Mouse (Mus musculus) adrenal gland, adult 8-10 months (tissue): ENCODE measurements around the gene Cradd. TPM values are rescaled to one million over a fixed set of nuclear protein-coding genes. Genes with fewer than 3 reads are reported as not detected.

Source experiments
- DNase-seq: peaks from one replicate; pipeline ENCODE4 v3.0.0; 2022
- total RNA-seq, 4 experiments: library from RNA; stranded (reverse); gene quantifications; 2 replicates each; pipeline ENCODE4 v1.2.4; 2022

The Cradd gene
- total RNA-seq, 4 experiments from 2014 or later, result 9.5 to 16.5 (median 13.2) TPM

DNA sequence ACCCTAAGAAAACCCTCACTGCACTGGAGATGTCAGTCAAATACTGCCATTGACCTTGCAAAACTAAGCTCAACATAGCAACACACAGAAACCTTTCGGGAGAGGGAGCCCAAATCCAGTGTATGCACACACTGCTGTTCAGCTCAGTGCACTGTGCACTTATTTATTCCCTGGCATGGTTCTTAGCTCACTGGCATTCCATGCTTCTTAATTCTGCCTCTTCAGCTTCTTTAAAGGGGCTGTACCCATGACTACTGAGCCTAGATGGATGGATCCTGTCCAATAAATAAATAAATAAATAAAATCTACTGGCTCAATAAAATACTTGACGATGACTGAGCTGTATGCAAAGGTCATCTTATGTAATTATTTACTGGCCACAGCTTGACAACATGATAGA is 85.3 kb downstream of the Cradd start:
- no peak for DNase-seq

DNA sequence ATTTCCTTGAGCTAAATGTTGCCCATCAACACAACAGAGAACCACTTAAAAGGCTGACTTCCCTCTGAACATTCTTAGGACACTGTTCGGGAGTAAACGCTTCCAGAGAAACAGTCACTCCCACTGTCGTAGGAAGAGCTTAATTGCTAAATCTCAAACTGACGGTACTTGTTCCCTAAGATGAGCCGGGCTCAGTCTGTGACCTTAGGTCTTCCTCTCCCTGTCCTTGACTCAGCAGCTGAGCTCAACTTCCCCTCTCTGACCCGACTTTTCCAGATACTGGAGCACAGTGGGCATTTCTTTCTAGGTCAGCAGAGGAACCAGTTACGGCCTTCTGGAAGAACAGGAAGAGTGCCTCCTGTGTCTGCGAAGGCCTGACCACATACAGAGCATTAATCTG is 87.7 kb downstream of the Cradd start:
- DNase-seq, result peak; percentile 35

DNA sequence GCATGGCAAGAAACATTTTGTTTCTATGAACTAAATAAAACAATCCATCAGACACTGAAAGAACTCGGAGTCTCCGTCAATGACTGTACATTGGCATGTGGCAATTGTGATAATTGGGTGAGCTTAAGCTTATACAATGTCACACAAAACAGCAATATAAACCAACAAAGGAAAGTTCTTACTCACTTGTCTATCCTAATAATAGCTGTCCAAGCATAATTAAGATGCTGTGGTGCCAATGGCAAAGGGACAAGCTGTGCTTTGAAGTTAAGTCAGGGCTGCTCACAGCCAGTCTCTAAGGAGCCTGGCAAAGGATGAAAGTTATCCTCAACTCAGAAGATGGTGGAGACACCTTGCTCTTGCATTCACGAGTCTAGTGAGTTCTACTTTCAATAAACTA is 89.3 kb downstream of the Cradd start:
- no peak for DNase-seq

DNA sequence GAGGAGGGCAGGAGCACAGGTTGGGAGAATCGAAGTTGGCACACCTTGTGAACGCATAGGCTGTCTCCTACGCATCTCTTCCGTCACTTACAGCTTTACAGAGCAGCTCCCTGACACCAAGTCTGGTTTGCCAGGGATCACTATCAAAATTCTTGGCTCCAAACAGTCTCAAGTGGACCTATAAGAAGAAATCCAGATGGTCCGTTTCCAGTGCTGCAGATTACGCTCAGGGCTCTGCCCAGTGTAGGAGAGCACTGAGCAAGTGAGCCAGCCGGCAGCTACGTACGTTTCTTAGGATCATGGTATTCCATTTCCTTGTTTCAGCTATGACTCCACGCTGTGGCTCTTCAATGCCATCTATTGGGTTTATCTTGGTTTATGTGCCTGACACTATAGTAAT is 90.9 kb downstream of the Cradd start:
- no peak for DNase-seq

DNA sequence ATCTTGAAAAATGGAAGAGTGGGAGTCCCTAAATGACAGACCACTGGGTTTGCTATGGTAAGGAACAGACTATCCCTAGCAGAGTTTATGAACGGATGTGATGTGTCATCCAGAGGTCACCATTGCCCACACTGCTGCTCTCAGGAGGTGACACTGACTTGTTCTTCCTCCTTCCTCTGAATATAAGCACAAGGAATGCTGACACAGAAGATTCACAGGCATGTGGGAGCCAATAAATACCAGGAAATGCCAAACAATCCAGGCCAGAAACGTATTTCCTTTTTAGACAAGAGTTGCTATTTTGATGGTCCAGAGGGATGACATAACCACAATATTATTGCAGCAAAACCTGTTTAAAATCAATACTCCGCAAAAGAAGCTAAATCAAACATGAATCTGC is 91.4 kb downstream of the Cradd start:
- peak; percentile 15 for DNase-seq

DNA sequence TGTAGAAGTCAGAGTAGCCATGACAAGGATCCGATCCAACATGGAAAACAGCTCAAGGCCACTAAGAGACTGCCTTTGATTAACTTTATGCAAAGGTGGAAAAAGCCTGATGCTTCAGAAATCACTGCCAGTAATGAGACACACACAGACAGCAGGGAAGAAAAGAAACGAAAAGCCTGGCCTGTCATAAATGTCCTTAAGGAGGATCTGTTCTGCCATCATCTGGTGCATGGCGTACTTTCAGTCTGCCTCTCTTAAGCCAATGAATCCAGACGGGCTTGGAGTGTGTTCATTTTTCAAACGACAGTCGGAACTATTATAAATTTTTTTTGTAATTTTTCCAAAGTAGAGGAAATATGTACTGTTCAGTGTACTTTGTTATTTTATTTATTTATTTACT is 95.7 kb downstream of the Cradd start:
- no peak for DNase-seq

DNA sequence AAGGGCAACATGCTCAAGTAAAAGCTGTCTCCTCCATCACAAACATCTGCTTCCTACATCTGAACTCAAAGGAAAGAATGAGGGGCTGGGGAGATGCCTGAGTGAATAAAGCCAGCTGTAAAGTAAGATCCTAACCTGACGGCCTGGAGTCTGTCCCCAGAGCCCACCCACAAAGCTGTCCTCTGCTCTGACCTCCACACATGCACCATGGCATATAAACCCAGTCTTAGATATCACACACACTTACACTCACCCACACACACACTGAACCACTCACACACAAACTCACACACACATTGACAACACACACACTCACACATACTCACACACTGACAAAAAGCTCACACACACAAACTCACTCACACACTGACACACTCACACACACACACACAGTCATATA is 96.3 kb downstream of the Cradd start:
- no peak for DNase-seq

DNA sequence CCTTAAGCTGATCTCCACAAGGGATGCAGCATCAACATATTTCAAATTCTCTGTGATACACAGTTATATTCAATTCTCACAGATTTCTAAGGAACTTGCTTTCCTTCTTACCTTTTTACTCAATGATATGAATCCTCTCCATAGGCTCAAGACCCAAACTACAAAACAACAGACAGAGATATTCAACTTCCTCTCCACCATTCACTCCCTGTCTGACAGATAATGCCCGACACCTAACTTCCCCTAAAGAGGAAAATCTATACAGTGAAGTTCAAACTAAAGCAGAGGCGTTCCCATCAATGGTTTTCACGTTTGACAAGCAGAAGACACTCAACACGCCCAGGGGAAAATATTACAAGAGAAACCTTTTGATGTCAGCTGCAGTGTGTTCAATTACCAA is 97.2 kb downstream of the Cradd start:
- no peak for DNase-seq

DNA sequence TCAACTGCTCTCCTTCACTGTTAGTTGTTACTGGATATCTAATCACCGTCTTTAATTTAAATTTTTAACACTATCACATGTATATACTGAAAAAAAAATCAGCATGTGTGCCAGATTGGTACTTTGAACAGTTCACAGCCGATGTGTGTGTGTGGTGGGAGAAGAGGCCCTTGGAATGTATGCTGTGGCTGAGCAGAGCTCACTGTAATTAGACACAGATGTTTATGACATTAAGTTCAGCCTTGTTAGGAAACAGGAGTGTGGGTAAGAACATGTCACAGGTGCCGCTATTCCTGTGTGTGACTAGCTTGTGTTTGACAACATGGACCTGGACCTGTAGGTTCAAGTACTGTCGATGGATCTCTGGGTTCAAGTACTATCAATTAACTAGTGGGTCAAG is 98.9 kb downstream of the Cradd start:
- no peak for DNase-seq

DNA sequence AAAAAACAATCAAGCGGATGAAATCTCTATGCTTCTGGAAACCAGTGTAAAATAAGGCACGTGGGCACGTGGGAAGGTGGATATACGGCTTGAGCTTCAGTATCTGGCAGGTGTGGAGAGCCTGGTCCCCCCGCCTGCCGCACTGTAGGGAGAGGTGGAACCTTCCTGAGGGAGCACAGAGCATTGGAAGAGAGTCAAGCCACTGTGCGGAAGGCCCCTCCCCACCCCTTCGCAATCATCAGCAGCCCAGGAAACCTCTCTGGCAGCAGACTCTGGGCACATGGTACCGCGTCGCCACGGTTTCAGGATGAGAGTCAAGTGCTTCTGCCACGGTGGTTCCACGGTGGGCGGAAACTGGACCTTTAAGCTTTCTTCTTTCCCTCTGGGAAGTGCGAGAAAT is 100.7 kb downstream of the Cradd start:
- no peak for DNase-seq

DNA sequence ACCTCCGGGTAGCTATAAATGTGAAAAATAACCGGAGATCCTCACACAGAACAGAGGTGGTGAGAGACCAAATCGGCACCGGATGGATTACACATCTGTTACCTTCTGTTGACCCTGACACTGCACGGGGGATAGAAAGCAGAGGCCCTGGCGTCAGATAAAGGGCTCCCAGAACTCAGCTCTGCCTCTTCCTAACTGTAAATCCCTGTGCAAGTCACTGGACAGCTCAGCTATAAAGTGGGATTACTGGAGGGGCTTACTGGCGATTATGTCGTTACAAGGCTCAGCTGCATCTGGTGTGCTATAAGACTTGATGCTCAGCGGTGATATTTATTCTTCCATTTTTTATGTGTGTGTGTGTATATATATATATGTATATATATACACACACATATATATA is 102.0 kb downstream of the Cradd start:
- DNase-seq, result no peak

DNA sequence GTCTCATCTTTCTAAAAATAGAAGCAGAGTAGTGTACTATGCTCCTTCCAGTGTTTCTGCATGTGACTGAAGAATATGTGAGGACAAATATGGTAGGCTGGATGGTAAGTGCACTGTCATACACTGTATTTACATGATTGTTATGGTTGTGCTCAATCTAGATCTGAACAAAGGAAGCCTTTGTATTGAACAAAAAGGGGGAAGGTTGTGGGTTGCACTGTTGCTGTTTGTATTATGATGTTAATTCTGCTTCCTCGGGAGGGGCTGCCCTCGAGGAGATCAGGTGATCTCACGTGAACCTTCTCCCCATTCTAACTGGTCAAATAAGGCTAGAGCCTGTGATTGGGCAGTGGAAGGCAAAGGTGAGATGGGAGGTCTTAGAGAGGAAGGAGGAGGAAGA is 103.4 kb downstream of the Cradd start:
- no peak for DNase-seq

DNA sequence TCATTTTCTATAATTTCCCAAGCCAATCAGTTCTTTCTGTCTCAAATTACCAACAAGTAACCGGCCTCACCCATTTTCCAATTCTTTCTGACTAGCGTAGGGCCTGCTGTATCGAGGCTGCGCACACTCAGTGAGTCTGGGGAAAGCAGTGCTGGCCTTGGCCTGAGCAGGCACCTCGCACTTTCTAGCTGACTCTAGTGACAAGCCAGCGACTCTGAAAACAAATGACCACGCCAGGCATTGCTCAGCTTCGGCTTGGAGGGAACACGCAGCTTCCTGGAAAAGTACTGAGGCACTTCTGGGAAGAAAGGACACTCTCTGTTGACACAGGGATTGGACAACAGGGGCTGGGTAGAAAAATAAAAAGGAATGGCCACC is 105.3 kb downstream of the Cradd start:
- peak; percentile 69 for DNase-seq

DNA sequence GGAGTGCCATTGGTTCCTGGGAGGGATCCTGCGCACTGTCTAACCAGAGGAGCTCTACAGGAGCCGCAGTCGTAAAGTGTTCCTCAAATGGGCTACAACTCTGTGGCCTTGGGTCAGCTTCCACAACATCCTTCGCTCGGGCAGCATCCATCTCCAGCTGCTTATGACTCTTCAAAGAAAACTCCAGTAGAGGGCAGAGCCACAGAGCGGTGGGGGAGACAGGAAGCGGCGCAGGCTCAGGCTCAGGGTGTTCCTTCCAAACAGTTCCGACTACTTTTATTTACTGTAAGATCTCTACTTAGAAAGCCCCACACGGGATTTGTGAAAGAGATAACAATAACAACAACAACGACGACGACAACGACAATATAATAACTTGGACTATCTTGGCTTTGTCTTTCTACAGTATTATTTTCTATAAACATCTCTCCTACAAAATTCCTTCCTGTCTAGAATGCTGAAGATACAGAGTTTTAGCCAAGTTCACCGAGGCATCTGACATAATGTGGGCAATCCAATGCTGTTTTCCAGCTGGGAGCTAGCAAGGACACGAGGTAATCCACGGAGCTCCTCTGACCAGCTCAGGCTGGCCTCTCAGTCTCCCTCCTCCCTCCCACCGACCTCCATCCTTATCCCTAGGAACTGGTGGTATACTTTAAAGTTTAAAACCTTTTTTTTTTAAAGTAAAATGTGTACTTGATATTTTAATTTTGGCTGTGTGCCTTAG is 105.8 kb downstream of the Cradd start:
- DNase-seq, result no peak

DNA sequence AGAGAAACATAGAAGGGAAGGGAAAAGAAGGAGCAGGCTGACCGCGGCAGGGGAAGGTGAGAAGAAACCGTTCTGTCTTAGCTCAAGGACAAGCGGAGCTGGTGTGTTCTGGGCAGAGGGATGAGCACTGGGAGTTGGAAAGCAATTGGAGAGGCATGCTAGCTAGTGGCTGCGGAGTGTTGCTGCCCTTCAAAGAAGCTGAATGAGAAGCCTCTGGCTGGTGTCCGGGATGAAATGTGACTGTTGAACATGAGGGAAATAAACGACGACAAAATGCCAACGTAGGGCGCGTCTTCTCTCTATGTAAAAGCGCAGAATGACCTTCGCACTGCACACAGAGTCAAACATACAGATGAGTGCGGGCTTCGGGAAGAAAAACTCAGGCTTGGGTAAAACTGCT is 108.6 kb downstream of the Cradd start:
- no peak for DNase-seq

DNA sequence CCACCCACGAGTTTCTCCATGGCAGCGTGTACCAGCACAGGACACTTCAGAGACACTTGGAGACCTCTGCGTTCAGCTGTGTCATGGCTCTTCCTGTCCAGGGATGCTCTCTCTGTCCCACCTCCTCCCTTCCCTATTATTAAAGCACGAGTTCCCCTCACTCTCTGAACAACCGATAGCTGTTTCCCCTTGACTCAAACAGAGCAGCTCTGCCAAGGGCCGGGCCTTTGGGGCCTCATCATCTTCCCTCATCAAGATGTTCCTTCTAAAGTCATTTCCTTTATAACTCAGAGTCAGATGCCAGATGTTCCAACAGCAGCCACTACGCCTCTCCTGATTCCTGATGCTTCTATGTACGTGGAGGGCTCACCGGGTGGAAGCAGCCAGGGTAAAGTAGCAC is 110.1 kb downstream of the Cradd start:
- DNase-seq, result no peak

DNA sequence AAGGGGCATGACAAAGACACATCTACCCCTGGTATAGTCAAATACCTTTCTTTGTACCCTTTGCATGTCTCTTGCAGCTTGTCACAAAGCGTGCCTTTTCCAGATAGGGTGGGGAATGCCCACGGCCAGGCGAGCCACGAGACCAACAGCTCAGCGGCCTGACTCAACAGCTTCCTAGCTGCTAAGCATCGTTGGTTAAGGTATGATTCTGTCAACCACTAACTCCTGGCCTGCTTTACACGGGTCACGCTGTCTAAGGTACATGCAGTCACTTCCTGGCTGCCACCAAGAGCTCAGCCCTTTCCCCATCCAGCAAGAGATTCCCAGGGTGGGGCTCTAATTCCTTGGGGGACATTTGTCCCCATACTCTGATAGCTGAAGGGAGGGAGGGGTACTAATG is 110.6 kb downstream of the Cradd start:
- DNase-seq, result no peak

DNA sequence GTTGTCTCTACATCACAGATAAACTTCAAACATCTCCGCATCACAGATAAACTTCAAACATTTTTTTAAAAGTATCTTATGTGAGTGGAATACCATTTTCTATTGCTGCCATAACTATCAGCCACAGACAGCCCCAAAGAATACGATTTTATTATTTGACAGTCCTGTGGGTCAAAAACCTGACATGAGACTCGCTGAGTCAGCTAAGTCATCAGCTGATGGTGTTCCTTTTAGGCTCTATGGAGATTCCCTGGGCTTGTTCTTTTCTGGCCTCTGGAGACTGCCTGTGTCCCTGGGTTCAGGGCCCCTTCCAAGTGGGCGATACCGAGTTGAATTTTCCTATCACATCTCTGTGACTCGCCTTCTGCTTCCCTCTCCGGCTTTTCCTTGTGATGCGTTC is 112.3 kb downstream of the Cradd start:
- no peak for DNase-seq

DNA sequence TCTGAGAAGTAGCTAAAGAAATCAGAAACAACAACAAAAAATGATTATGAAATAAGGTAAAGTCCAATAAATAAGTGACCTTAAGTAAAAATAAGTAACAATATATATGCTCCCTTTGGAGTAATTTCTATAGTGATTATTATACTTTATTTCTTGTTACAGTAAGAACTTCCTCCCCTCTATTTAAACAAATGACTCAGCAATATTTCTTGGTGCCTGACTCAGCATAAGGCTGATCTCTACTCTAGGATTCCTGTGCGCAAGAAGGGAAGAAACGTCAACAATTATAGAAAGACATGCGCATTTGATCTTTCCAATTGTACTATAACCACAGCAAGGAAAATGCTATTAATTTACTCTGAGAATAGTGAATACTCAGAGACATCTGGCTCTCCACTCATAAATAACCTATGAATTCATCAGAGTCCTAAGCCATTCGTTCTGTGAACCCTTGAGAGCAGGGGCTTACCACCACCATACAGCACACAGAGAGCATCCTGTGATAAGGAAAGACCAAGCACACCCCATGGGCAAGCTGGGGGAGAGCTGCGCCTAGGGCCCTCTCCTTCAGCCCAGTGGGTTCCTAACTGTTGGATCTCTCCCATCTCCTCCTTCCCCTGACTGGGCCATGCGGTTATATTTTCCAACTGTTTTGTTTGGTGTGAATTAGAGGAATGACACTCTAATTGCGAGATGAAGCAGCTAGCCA is 113.1 kb downstream of the Cradd start:
- no peak for DNase-seq

DNA sequence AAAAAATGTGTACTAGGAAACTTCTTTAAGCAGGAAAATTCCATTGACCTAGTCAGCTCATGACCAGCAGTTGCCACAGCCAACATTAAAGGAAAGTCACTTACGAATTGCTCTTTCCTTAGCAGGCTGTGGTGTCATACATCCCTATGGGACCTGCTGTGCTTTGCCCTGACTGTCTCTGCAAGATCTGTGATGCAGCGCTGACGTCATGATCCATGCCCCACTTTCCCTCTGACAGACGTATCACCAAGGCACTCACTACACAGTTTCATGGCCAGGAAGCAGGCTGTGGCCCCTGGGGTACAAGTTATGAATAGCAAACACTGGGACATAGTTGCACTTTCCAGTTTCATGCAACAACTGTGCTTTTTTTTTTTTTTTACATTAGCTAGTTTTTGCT is 113.8 kb downstream of the Cradd start:
- no peak for DNase-seq

DNA sequence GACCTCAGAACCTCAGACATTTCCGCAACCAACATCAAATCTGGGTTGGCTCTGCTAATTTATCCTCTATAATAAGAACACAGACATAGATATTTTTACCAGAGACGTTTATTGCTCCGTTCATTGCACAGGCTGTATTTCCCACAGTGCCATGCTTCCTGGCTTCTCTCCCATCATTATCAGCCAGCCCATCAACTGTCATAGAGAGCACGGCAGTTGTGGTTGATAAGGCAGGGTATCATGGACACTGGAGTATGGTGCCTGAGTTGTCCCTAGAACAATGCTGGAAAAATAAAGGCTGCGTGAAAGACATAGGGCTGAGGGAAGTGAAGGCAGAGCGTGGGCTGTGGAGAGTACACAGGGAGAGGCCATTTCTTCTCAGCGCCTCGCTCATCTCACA is 116.5 kb downstream of the Cradd start:
- DNase-seq, result no peak

DNA sequence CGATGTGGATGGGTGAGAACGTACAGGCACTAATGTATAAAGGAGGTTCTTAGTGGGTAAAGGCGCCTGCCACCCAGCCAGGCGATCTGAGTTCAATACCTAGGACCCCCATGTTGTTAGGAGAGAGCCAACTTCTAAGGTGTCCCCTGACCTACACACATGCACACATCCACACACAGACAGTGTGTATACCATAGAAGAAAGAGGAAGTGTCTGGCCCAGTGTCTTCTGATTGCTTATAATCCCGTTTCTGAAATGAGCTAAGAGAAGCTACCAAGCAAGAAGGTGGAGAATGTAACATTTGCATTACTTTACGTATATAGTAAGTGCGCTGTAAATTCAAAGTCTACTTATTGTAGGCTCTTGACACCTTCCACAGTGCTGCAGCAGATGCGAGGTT is 122.4 kb downstream of the Cradd start:
- no peak for DNase-seq

DNA sequence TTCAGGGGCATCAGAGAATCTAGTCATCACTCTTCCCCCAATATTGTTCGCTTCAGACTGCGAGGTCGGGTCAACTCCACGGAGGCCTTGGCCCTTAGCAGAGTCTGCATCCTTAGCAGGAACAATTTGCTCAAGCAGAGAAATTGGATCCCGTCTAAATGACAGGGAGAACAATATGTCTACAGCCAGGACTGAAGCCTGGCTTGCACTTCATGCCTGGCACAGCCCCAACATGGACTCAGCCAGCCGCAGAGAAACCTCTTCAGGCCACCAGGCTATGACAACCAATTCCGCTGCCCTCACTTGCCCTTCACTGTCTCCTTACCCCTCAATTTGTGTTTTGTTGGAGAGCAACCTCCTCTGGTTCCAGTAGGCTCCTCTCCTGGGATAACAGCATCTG is 123.6 kb downstream of the Cradd start:
- DNase-seq, result no peak

DNA sequence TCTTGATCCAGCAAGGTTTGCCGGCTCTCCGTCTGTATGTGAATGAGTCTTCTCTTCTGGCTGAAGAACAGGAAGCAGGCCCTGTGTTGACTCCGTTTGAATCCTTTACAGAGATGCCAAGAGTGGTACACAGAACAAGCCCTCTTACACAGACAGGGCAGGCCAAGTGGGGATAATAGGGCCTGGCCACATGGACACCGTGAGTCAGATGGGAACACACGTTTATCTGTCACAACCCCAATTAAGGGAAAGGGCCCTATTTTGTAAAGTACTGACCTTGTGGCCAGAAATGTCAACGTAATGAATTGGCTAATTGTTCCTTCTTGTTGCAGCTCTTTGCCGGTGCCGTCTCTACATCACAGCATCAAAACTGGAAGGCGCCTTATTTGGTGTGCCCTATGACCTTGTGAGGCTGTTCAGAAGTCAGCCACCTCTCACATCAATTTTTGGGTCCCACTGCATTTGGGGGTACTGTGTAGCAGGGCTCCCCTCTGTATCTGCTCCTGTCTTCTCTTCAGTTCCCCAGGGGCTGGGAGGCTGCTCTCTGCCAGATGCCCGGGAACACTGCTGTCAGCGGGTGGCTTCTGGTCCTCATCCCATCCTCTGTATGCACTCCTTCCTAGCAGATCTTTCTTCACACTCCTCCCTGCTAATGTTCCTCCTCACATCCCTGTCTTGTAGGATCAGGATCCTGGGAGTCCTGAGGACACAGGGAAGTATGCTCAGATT is 124.2 kb downstream of the Cradd start:
- DNase-seq, result no peak
